Mouse (Mus musculus) hematopoietic stem cell, adult 5-6 weeks (primary cell): Measurements from ENCODE around the gene Vmn1r117. TPM values are rescaled to one million over a fixed set of nuclear protein-coding genes. Genes with fewer than 3 reads are reported as not detected.
"Not testable (repeated sequence)": the region's sequence is repeated elsewhere in the genome, so short reads cannot be mapped to it uniquely, and the experiment has no call there.

ENCODE experiments used
- ATAC-seq, 2 experiments: fragments of 125-278 bp in 1 of 2; replicated peaks in 1 of 2; 2 replicates each; pipeline ENCODE4 v1.8.0; 2016 to 2017; ENCODE audit warnings: inconsistent platforms in 2 of 2, mild to moderate bottlenecking in 2 of 2, moderate number of reproducible peaks in 2 of 2, low read depth in 1 of 2, moderate TSS enrichment in 1 of 2; ENCODE audit not compliant: low FRiP score in 2 of 2, poor library complexity in 2 of 2, severe bottlenecking in 2 of 2, insufficient read depth in 1 of 2, low TSS enrichment in 1 of 2
- total RNA-seq: library from RNA; stranded (forward); fragments of 172-1452, 232-1000 nt; gene quantifications from 2 replicates; pipeline ENCODE4 v1.2.3, GENCODE M21; 2017

The Vmn1r117 gene
- total RNA-seq = not detected in 2 replicates

DNA sequence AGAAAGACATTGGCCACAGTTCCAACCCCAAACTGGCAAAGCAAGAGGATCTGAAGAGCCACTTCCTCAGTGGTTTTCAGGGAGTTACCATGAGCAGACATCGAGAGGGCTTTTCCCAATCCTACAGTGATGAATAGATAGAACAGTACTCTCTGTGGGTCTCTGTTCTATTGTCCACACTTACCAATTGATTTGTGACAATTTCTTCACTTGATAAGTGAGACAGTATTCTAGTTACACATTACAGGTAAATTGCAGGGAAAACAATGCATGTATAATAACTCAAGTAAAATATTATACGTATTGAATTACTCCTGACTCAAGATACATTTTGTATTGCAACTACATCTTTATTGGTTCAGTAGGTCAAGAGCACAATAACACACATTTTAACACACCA lies at the start of gene Vmn1r117:
Gene Vmn1r117 (minus strand): TSS at position 101 of the 400 bp plus-strand sequence.
- not testable (repeated sequence) for ATAC-seq

DNA sequence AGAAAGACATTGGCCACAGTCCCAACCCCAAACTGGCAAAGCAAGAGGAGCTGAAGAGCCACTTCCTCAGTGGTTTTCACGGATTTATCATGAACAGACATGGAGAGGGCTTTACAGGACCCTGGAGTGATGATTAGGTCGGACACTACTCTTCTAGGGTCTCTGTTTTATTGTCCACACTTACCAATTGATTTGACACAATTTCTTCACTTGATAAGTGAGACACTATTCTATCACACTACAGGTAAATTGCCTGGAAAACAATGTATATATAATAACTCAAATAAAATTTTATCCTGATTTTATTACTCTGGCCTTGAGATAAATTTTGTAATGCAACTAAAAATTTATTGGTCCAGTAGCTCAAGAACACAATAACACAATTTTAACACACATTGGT lies 28.3 kb upstream of the Vmn1r117 start, which contains the start of gene Vmn1r118:
Gene Vmn1r118 (minus strand): TSS at position 101 of the 400 bp plus-strand sequence.
- ATAC-seq = not testable (repeated sequence)

GRCm38 (mm10) chr7:20871956-20872355 lies 12.0 kb downstream of the Vmn1r117 start, which contains the start of gene Vmn1r116:
TSS of gene Vmn1r116 (plus strand) at chr7:20872256.
- not testable (repeated sequence) for ATAC-seq

GRCm38 (mm10) chr7:20844885-20845284 lies 39.0 kb downstream of the Vmn1r117 start, which contains the start of gene Vmn1r115:
TSS of gene Vmn1r115 (minus strand) at chr7:20844985.
- ATAC-seq = not testable (repeated sequence)

Other genes starting within 250 kb of the Vmn1r117 start
- not detected in 2 replicates for gene Vmn1r107, start 215.2 kb downstream of the Vmn1r117 start, total RNA-seq
- not detected in 2 replicates for gene Vmn1r111, start 180.9 kb downstream of the Vmn1r117 start, total RNA-seq
- gene Gm10668, start 153.5 kb downstream of the Vmn1r117 start, total RNA-seq = not detected in 2 replicates
- not detected in 2 replicates for gene Vmn1r112, start 112.9 kb downstream of the Vmn1r117 start, total RNA-seq
- gene Vmn1r113, start 96.8 kb downstream of the Vmn1r117 start, total RNA-seq = not detected in 2 replicates
- gene Vmn1r114, start 71.9 kb downstream of the Vmn1r117 start, total RNA-seq = not detected in 2 replicates
- gene Vmn1r115, start 39.1 kb downstream of the Vmn1r117 start, total RNA-seq = not detected in 2 replicates
- not detected in 2 replicates for gene Vmn1r116, start 11.9 kb downstream of the Vmn1r117 start, total RNA-seq
- gene Vmn1r118, start 28.2 kb upstream of the Vmn1r117 start, total RNA-seq = not detected in 2 replicates
- gene Vmn1r119, start 128.3 kb upstream of the Vmn1r117 start, total RNA-seq = not detected in 2 replicates
- gene Vmn1r120, start 169.7 kb upstream of the Vmn1r117 start, total RNA-seq = not detected in 2 replicates
- gene Vmn1r121, start 214.4 kb upstream of the Vmn1r117 start, total RNA-seq = not detected in 2 replicates